Mouse (Mus musculus) leukemia stem cell, adult 10-12 weeks (primary cell): ENCODE data around the gene Ndufab1. TPM values are rescaled to one million over a fixed set of nuclear protein-coding genes. Genes with fewer than 3 reads are reported as not detected.

Source experiments
- polyA plus RNA-seq: library from polyadenylated mRNA; stranded (reverse); fragments of >175 nt; gene quantifications from 2 replicates; pipeline ENCODE4 v1.2.3, GENCODE M21; 2012; ENCODE audit warnings: low replicate concordance

Gene Ndufab1
- 807 and 1,445 TPM in 2 replicates for polyA plus RNA-seq

DNA sequence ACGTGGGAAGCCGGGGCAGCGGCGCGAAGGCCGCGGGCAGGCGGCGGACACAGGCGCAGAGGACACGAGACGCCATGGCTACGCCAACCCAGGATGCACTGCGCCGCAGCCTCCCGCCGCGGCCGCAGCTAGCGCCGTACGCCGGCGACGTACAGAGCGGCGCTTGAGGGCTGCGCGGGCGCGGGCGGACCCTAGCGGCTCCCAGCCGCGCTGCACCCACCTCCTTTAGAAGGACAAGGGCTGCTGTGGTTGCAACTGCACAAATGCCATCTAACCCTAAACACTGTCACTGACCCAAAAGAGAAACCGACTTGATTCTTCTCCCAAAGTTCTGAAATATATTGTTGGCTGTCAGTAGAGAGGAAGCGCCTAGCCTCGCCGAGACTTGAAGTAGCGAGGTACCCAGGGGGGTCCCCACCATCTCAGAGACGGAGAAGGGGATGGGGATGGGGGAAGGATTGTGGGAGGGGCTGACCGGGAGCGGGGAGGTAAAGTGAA, at the start of gene Ndufab1:
Gene Ndufab1 (minus strand): TSS at position 140 of the 498 bp plus-strand sequence.

DNA sequence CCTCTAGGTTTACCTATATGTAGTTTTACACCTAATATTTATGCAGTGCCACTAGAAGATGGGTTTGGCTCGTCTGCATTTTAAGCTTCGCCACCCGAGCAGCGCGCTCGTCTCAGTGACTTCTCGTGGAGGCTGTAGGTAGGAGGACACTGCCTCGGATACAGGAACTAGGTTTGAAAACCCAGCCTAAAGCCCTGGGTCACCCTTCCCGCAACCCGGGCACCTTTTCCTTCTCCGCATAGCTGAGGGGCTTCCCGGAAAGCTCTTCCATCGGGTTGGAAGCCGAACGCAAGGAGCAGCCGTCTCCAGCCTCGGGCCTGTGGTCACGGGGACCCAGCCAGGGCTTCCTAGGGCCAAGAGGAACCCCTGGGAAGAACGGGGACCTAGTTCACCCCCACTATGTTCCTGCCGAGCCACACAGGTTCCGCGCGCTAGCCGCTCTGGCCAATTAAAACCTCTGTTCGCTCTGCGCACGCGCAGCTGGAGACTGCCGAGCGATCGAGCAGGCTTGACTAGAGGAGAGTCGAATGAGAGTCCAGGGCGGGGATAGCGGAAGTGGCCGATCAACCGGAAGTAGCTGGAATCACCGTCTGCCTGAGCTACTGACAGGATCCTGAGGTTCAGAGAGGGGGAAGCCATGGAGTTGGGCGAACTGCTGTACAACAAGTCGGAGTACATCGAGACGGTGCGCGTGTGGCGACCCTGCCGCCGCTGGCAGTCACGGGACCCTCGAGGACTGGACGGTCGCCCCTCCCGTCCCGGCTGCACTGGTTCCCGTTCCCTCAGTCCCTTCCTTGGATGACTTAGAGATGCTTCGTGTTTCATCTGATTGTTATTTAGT, 31.0 kb upstream of the Ndufab1 start, which contains the start of the genes Palb2 and Dctn5:
Gene Palb2 (minus strand): TSS at position 489 of the 841 bp plus-strand sequence.
Gene Dctn5 (plus strand): TSS at position 545 of the 841 bp plus-strand sequence.

GRCm38 (mm10) chr7:122066945-122067516, 34.7 kb downstream of the Ndufab1 start, which contains the start of the genes Ubfd1 and Ears2:
Ubfd1 (plus strand) TSS chr7:122067175.
Ears2 (minus strand) TSS chr7:122067263.

Other genes with a start within 250 kb of the Ndufab1 start
- 0.19 TPM in 1 of 2 replicates, not detected in the other for gene Scnn1b, start 236.8 kb downstream of the Ndufab1 start, polyA plus RNA-seq
- 5.0 and 6.4 TPM in 2 replicates for gene Cog7, start 120.2 kb downstream of the Ndufab1 start, polyA plus RNA-seq
- 71.3 and 115 TPM in 2 replicates for gene Gga2, start 80.7 kb downstream of the Ndufab1 start, polyA plus RNA-seq
- gene Ubfd1, start 34.7 kb downstream of the Ndufab1 start, polyA plus RNA-seq, result 19.6 and 43.1 TPM in 2 replicates
- 8.2 and 12.2 TPM in 2 replicates for gene Ears2, start 34.6 kb downstream of the Ndufab1 start, polyA plus RNA-seq
- gene Palb2, start 31.1 kb upstream of the Ndufab1 start, polyA plus RNA-seq, result 1.7 and 2.3 TPM in 2 replicates
- gene Dctn5, start 31.2 kb upstream of the Ndufab1 start, polyA plus RNA-seq, result 4.3 TPM in 2 replicates
- gene Plk1, start 57.6 kb upstream of the Ndufab1 start, polyA plus RNA-seq, result 91.3 and 152 TPM in 2 replicates
- gene Ern2, start 84.3 kb upstream of the Ndufab1 start, polyA plus RNA-seq, result not detected in 2 replicates
- 0.24 TPM in 2 replicates for gene Chp2, start 117.6 kb upstream of the Ndufab1 start, polyA plus RNA-seq
- gene Prkcb, start 186.9 kb upstream of the Ndufab1 start, polyA plus RNA-seq, result 8.0 and 8.4 TPM in 2 replicates